In the genomic region with DNA sequence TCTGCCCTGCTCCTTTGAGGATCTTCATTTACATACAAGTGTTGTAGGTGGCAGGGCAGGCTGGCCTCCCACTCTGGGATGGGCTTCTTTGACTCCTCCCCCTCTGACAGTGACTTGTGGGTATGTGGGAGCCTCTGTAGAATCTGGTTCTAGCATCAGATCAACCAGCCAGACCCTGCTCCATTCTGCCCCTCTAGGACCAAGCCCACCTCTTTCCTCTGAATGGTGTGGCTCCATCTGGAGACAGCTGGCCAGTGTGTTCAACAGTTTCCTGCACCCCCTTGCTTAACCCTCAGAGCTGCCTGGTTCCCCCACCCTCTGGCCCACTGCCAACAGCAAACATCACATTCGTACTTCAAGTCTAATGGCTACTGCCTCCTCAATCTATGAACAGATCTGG, we compare ENCODE assay signal across 16 mouse cellular contexts. TPM values are rescaled to one million over a fixed set of nuclear protein-coding genes. Genes with fewer than 3 reads are reported as not detected.
A peak's percentile ranks its signal among the peaks of the same experiment; 100 is the strongest.
DNase-seq lines count a peak whose midpoint lies in the region; ATAC-seq and TF ChIP-seq lines count a peak whose summit lies in the region.
"Had no signal": no experiment of that assay in that cellular context is flagged by ENCODE, and none has a peak within 500 bp of the region (broad histone marks: within the 10 kb centered on the region; RNA-seq: fewer than 3 reads in every experiment).

No protein-coding gene starts in this region.

- no peaks in the 10 kb centered on the region for H3K27me3 ChIP-seq in forebrain, embryonic 12.5 days
- no peaks in the 10 kb centered on the region for H3K27me3 ChIP-seq in forebrain, embryonic 11.5 days (ENCODE audit: control insufficient read depth, insufficient read depth, low read length)
- H3K27me3 ChIP-seq in neural tube, embryonic 13.5 days = no peaks in the 10 kb centered on the region
- H3K27me3 ChIP-seq: limb, embryonic 13.5 days had no signal

- H3K4me1 ChIP-seq in forebrain, embryonic 12.5 days = 0 out of 2 replicates have a peak, but pooled peaks cover 3% of the 10 kb centered on the region
- H3K4me1 ChIP-seq in forebrain, embryonic 11.5 days (replicated peaks; ENCODE audit: control insufficient read depth, insufficient read depth, low read length) = no peaks in the 10 kb centered on the region
- H3K4me1 ChIP-seq in neural tube, embryonic 13.5 days (replicated peaks) = no peaks in the 10 kb centered on the region
- H3K4me1 ChIP-seq: limb, embryonic 13.5 days had no signal

- peaks cover 52% of the 10 kb centered on the region for H3K36me3 ChIP-seq in forebrain, embryonic 12.5 days (replicated peaks)
- H3K36me3 ChIP-seq in forebrain, embryonic 11.5 days (ENCODE audit: control insufficient read depth, insufficient read depth, low read length) = no peaks in the 10 kb centered on the region
- H3K36me3 ChIP-seq in neural tube, embryonic 13.5 days = peaks cover 96% of the 10 kb centered on the region

- no peak overlapping the region for H3K4me3 ChIP-seq in forebrain, embryonic 12.5 days (replicated peaks)
- no peak overlapping the region for H3K4me3 ChIP-seq in forebrain, embryonic 11.5 days (ENCODE audit: low read depth, low read length)
- no peak overlapping the region for H3K4me3 ChIP-seq in layer of hippocampus, adult 2 months
- no peak overlapping the region for H3K4me3 ChIP-seq in neural tube, embryonic 13.5 days
- H3K4me3 ChIP-seq: erythroblast, embryonic 14.5 days; limb, embryonic 13.5 days; myocyte had no signal

- H3K4me2 ChIP-seq in forebrain, embryonic 12.5 days = no peak overlapping the region
- no peak overlapping the region for H3K4me2 ChIP-seq in forebrain, embryonic 11.5 days (ENCODE audit: low read depth, low read length, severe bottlenecking)
- no peak overlapping the region for H3K4me2 ChIP-seq in neural tube, embryonic 13.5 days
- H3K4me2 ChIP-seq: limb, embryonic 13.5 days had no signal

- no peak overlapping the region for H3K27ac ChIP-seq in forebrain, embryonic 12.5 days
- H3K27ac ChIP-seq in forebrain, embryonic 11.5 days (ENCODE audit: low read depth, low read length) = no peak overlapping the region
- H3K27ac ChIP-seq in layer of hippocampus, adult 2 months = 0 out of 2 replicates have a peak overlapping the region, but pooled peaks have one; percentile 5
- no peak overlapping the region for H3K27ac ChIP-seq in neural tube, embryonic 13.5 days (replicated peaks)
- H3K27ac ChIP-seq: limb, embryonic 13.5 days; macrophage had no signal

- WGBS in forebrain, embryonic 12.5 days = 75% methylated on average over 1 of the region's 1 CpGs
- WGBS in forebrain, embryonic 11.5 days = 83% methylated on average over 1 of the region's 1 CpGs
- 40% methylated on average over 1 of the region's 1 CpGs for WGBS in neural tube, embryonic 13.5 days

- ATAC-seq in forebrain, embryonic 12.5 days (ENCODE audit: low FRiP score) = 0 out of 2 replicates have a peak, but pooled peaks have one; percentile 14
- no peak for ATAC-seq in forebrain, embryonic 11.5 days (replicated peaks; ENCODE audit: low FRiP score)
- 0 out of 2 replicates have a peak, but pooled peaks have one; percentile 17 for ATAC-seq in neural tube, embryonic 13.5 days (ENCODE audit: low read depth)
- ATAC-seq in megakaryocyte progenitor cell, adult 5-6 weeks (replicated peaks; ENCODE audit: poor library complexity) = peak; percentile 47
- ATAC-seq: activated CD4-positive, CD25-positive, alpha-beta regulatory T cell, adult 4 months had no signal

- DNase-seq in forebrain, embryonic 11.5 days (ENCODE audit: low spot score) = no peak
- no peak for DNase-seq in layer of hippocampus, adult 2 months (ENCODE audit: low spot score in 2 of 2)
- DNase-seq in layer of hippocampus, adult 8-10 months (ENCODE audit: low spot score in 2 of 2) = no peak
- DNase-seq in neural tube, embryonic 10.5 days (ENCODE audit: extremely low spot score, low spot score) = no peak
- DNase-seq in gastrocnemius, adult 8-10 months (ENCODE audit: low spot score in 2 of 2) = no peak
- DNase-seq: cerebellum, adult 18-20 months; kidney, adult 18-20 months; thymus, adult 2 months had no signal

- H3K9me3 ChIP-seq in forebrain, embryonic 12.5 days = no peaks in the 10 kb centered on the region
- no peaks in the 10 kb centered on the region for H3K9me3 ChIP-seq in forebrain, embryonic 11.5 days (ENCODE audit: control insufficient read depth, low read length)
- H3K9me3 ChIP-seq in neural tube, embryonic 13.5 days = no peaks in the 10 kb centered on the region
- H3K9me3 ChIP-seq: limb, embryonic 13.5 days had no signal

- no peak for TF ChIP-seq CTCF in layer of hippocampus, adult 2 months (conservative IDR thresholded peaks at IDR 0.05)

- H3K9ac ChIP-seq in forebrain, embryonic 12.5 days = no peak overlapping the region
- H3K9ac ChIP-seq in forebrain, embryonic 11.5 days (ENCODE audit: low read length) = no peak overlapping the region
- no peak overlapping the region for H3K9ac ChIP-seq in neural tube, embryonic 13.5 days
- H3K9ac ChIP-seq: limb, embryonic 13.5 days had no signal

RNA-seq across cellular contexts. Expression of gene Chrnb2, which starts 12.1 kb away (rescaled TPM):
- 18.9 and 21.3 TPM in 2 replicates for polyA plus RNA-seq in forebrain, embryonic 12.5 days (2016; fragmentation: Nextera tagmentation; extraction: Ambion mirVana)
- polyA plus RNA-seq in forebrain, embryonic 11.5 days (2014; fragmentation: Nextera tagmentation; extraction: Ambion mirVana) = 10.2 and 10.3 TPM in 2 replicates
- 10 to 100 TPM; 29.6 to 30.9 TPM for total RNA-seq in layer of hippocampus, adult 2 months (2021)
- 10 to 100 TPM; 27.6 to 32.5 (median 30.3) TPM for total RNA-seq in layer of hippocampus, adult 8-10 months (2022)
- 27.0 and 27.4 TPM in 2 replicates for polyA plus RNA-seq in neural tube, embryonic 13.5 days (2015; fragmentation: Nextera tagmentation; extraction: Ambion mirVana)
- 0.22 and 0.71 TPM in 2 replicates for total RNA-seq in megakaryocyte progenitor cell, adult 5-6 weeks (2015)
- total RNA-seq in megakaryocyte progenitor cell, adult 5-6 weeks (2017) = 0.30 and 0.37 TPM in 2 replicates
- under 1 TPM; 0.09 to 0.27 (median 0.15) TPM for total RNA-seq in gastrocnemius, adult 8-10 months (2022)

RNA-seq across cellular contexts. Expression of gene Ube2q1, which starts 21.1 kb away (rescaled TPM):
- 17.4 and 19.3 TPM in 2 replicates for polyA plus RNA-seq in forebrain, embryonic 12.5 days (2016; fragmentation: Nextera tagmentation; extraction: Ambion mirVana)
- polyA plus RNA-seq in forebrain, embryonic 11.5 days (2014; fragmentation: Nextera tagmentation; extraction: Ambion mirVana) = 20.7 and 25.4 TPM in 2 replicates
- 10 to 100 TPM; 95.0 to 98.4 TPM for total RNA-seq in layer of hippocampus, adult 2 months (2021)
- 10 to 100 TPM; 87.9 to 97.5 (median 92.1) TPM for total RNA-seq in layer of hippocampus, adult 8-10 months (2022)
- 14.3 and 15.2 TPM in 2 replicates for polyA plus RNA-seq in neural tube, embryonic 13.5 days (2015; fragmentation: Nextera tagmentation; extraction: Ambion mirVana)
- total RNA-seq in megakaryocyte progenitor cell, adult 5-6 weeks (2015) = 92.5 and 110 TPM in 2 replicates
- 98.1 and 128 TPM in 2 replicates for total RNA-seq in megakaryocyte progenitor cell, adult 5-6 weeks (2017)
- total RNA-seq in gastrocnemius, adult 8-10 months (2022) = 10 to 100 TPM; 10.6 to 15.7 (median 12.3) TPM

RNA-seq across cellular contexts. Expression of gene Adar, which starts 37.5 kb away (rescaled TPM):
- 22.1 and 28.5 TPM in 2 replicates for polyA plus RNA-seq in forebrain, embryonic 12.5 days (2016; fragmentation: Nextera tagmentation; extraction: Ambion mirVana)
- 22.4 and 23.2 TPM in 2 replicates for polyA plus RNA-seq in forebrain, embryonic 11.5 days (2014; fragmentation: Nextera tagmentation; extraction: Ambion mirVana)
- 100 to 1,000 TPM; 122 to 133 TPM for total RNA-seq in layer of hippocampus, adult 2 months (2021)
- total RNA-seq in layer of hippocampus, adult 8-10 months (2022) = 100 to 1,000 TPM; 112 to 157 (median 131) TPM
- polyA plus RNA-seq in neural tube, embryonic 13.5 days (2015; fragmentation: Nextera tagmentation; extraction: Ambion mirVana) = 18.4 and 20.2 TPM in 2 replicates
- total RNA-seq in megakaryocyte progenitor cell, adult 5-6 weeks (2015) = 20.4 and 23.7 TPM in 2 replicates
- total RNA-seq in megakaryocyte progenitor cell, adult 5-6 weeks (2017) = 23.2 and 29.9 TPM in 2 replicates
- total RNA-seq in gastrocnemius, adult 8-10 months (2022) = 1 to 10 TPM; 1.4 to 2.2 (median 1.8) TPM

Comparison
In these comparisons a context has a peak if more than half of its experiments do, and no peak if none do; other contexts are left out.
1. RNA of gene Chrnb2, which starts 12.1 kb away (total RNA-seq): 27.6 to 32.5 TPM in layer of hippocampus, adult 8-10 months and 29.6 to 30.9 TPM in layer of hippocampus, adult 2 months; 0.22 to 0.71 TPM in megakaryocyte progenitor cell, adult 5-6 weeks and 0.09 to 0.27 TPM in gastrocnemius, adult 8-10 months; every median in the first group is over 10 times any median in the second.
2. RNA of gene Ube2q1, which starts 21.1 kb away (total RNA-seq): 95.0 to 98.4 TPM in layer of hippocampus, adult 2 months, 92.5 to 128 TPM in megakaryocyte progenitor cell, adult 5-6 weeks and 87.9 to 97.5 TPM in layer of hippocampus, adult 8-10 months; 10.6 to 15.7 TPM in gastrocnemius, adult 8-10 months; every median in the first group is over 4 times any median in the second.
3. RNA of gene Adar, which starts 37.5 kb away (total RNA-seq): 112 to 157 TPM in layer of hippocampus, adult 8-10 months, 122 to 133 TPM in layer of hippocampus, adult 2 months and 20.4 to 29.9 TPM in megakaryocyte progenitor cell, adult 5-6 weeks; 1.4 to 2.2 TPM in gastrocnemius, adult 8-10 months; every median in the first group is over 4 times any median in the second.